In the genomic region with DNA sequence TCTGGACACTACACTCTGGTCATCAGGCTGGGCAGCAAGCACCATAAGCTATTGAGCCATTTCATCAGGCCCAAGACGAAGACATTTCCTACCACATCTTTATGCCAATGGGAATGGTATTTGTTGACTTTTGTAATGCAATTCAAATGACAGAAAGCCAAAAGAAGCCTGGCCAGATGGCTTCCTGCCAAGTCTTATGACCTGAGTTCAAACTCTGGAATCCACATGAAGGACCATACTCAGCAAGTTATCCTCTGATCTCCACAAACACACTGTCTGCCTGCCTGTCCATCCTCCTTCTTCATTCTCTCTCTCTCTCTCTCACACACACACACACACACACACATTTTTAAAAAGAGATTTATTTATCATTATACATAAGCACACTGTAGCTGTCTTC, we compare ENCODE assay signal across 13 mouse cellular contexts. TPM values are rescaled to one million over a fixed set of nuclear protein-coding genes. Genes with fewer than 3 reads are reported as not detected.
A peak's percentile ranks its signal among the peaks of the same experiment; 100 is the strongest.
DNase-seq lines count a peak whose midpoint lies in the region; ATAC-seq and TF ChIP-seq lines count a peak whose summit lies in the region.
"Had no signal": no experiment of that assay in that cellular context is flagged by ENCODE, and none has a peak within 500 bp of the region (broad histone marks: within the 10 kb centered on the region; RNA-seq: fewer than 3 reads in every experiment).

No protein-coding gene starts in this region.

- peaks cover 71% of the 10 kb centered on the region for H3K4me1 ChIP-seq in kidney, adult 2 months (ENCODE audit: control insufficient read depth, insufficient read depth, low read length)
- peaks cover 57% of the 10 kb centered on the region for H3K4me1 ChIP-seq in kidney, embryonic 15.5 days

- H3K4me3 ChIP-seq in kidney, adult 2 months (ENCODE audit: insufficient read depth, low read depth, low read length) = no peak overlapping the region
- no peak overlapping the region for H3K4me3 ChIP-seq in kidney, embryonic 15.5 days (replicated peaks)
- H3K4me3 ChIP-seq: embryonic facial prominence, embryonic 10.5 days; forebrain, embryonic 13.5 days; hindbrain, embryonic 15.5 days; limb, embryonic 15.5 days; midbrain, embryonic 10.5 days had no signal

- TF ChIP-seq CTCF in kidney, adult 2 months (conservative IDR thresholded peaks at IDR 0.05; ENCODE audit: insufficient read depth, insufficient read length, low read depth, low read length) = no peak

- no peak for ATAC-seq in kidney, embryonic 15.5 days (replicated peaks; ENCODE audit: low FRiP score)
- ATAC-seq: forebrain, embryonic 13.5 days had no signal

- H3K27ac ChIP-seq in kidney, adult 2 months (ENCODE audit: insufficient read depth, low read depth, low read length) = peak overlapping the region; percentile 87
- H3K27ac ChIP-seq in kidney, embryonic 15.5 days = no peak overlapping the region
- H3K27ac ChIP-seq: embryonic facial prominence, embryonic 10.5 days; forebrain, embryonic 13.5 days; hindbrain, embryonic 15.5 days; limb, embryonic 15.5 days; midbrain, embryonic 10.5 days had no signal

- no peaks in the 10 kb centered on the region for H3K27me3 ChIP-seq in kidney, adult 2 months (replicated peaks; ENCODE audit: control insufficient read depth, insufficient read depth, low read length)
- H3K27me3 ChIP-seq in kidney, embryonic 15.5 days = no peaks in the 10 kb centered on the region
- H3K27me3 ChIP-seq: forebrain, embryonic 13.5 days; hindbrain, embryonic 15.5 days; limb, embryonic 15.5 days had no signal

- H3K9ac ChIP-seq in kidney, embryonic 15.5 days = no peak overlapping the region
- H3K9ac ChIP-seq: forebrain, embryonic 13.5 days; hindbrain, embryonic 15.5 days; limb, embryonic 15.5 days had no signal

- H3K4me2 ChIP-seq in kidney, embryonic 15.5 days = no peak overlapping the region
- H3K4me2 ChIP-seq: forebrain, embryonic 13.5 days; hindbrain, embryonic 15.5 days; limb, embryonic 15.5 days had no signal

- no peak for TF ChIP-seq POLR2A in kidney, adult 2 months (IDR thresholded peaks at IDR 0.05; ENCODE audit: low read depth, low read length)

- DNase-seq in kidney, adult 2 months = peak; percentile 97
- peak; percentile 71 for DNase-seq in adrenal gland, postnatal 10 days
- DNase-seq in kidney, postnatal 10 days = peak; percentile 84
- peak; percentile 73 for DNase-seq in lung, postnatal 25 days (ENCODE audit: low spot score)
- no peak for DNase-seq in cerebellum, adult 18-20 months
- no peak for DNase-seq in spleen, adult 18-20 months
- no peak for DNase-seq in retina, postnatal 1 day

- H3K36me3 ChIP-seq in kidney, adult 2 months (ENCODE audit: control insufficient read depth, insufficient read depth, low read length) = no peaks in the 10 kb centered on the region; the same call in 1 of the 2 replicates
- H3K36me3 ChIP-seq in kidney, embryonic 15.5 days = no peaks in the 10 kb centered on the region
- H3K36me3 ChIP-seq: embryonic facial prominence, embryonic 10.5 days; hindbrain, embryonic 15.5 days; limb, embryonic 15.5 days; midbrain, embryonic 10.5 days had no signal

- no peaks in the 10 kb centered on the region for H3K9me3 ChIP-seq in kidney, embryonic 15.5 days (replicated peaks)
- H3K9me3 ChIP-seq: embryonic facial prominence, embryonic 10.5 days; forebrain, embryonic 13.5 days; hindbrain, embryonic 15.5 days; limb, embryonic 15.5 days; midbrain, embryonic 10.5 days had no signal

- 5% methylated on average over 1 of the region's 1 CpGs for WGBS in kidney, adult 2 months
- 73% methylated on average over 1 of the region's 1 CpGs for WGBS in kidney, embryonic 15.5 days

RNA-seq across cellular contexts. Expression of a gene that starts 19.0 kb away (rescaled TPM):
- polyA plus RNA-seq in kidney, adult 2 months (2012; rRNA removed) = 151 and 179 TPM in 2 replicates
- 45.7 and 47.5 TPM in 2 replicates for polyA plus RNA-seq in kidney, embryonic 15.5 days (2015; fragmentation: Nextera tagmentation; extraction: Ambion mirVana)
- total RNA-seq in adrenal gland, postnatal 10 days (2021) = 10 to 100 TPM; 42.0 to 43.7 TPM

RNA-seq across cellular contexts. Expression of a gene that starts 46.4 kb away (rescaled TPM):
- polyA plus RNA-seq in kidney, adult 2 months (2012; rRNA removed) = 0.08 and 0.10 TPM in 2 replicates
- polyA plus RNA-seq in kidney, embryonic 15.5 days (2015; fragmentation: Nextera tagmentation; extraction: Ambion mirVana) = 0.29 and 0.31 TPM in 2 replicates
- total RNA-seq in adrenal gland, postnatal 10 days (2021) = 1 to 10 TPM; 1.7 to 1.8 TPM

Comparison
In these comparisons a context has a peak if more than half of its experiments do, and no peak if none do; other contexts are left out.
1. DNase-seq: peak in kidney, adult 2 months (single experiment), adrenal gland, postnatal 10 days (single experiment), kidney, postnatal 10 days (single experiment) and lung, postnatal 25 days (single experiment); none in cerebellum, adult 18-20 months (0 of 2), spleen, adult 18-20 months (0 of 2) and retina, postnatal 1 day (single experiment).